Mouse (Mus musculus): Measurements from ENCODE around the gene Bmt2. TPM values are rescaled to one million over a fixed set of nuclear protein-coding genes. Genes with fewer than 3 reads are reported as not detected.

Bmt2 gene
- polyA plus RNA-seq, 1 experiment: 2.8 TPM

DNA sequence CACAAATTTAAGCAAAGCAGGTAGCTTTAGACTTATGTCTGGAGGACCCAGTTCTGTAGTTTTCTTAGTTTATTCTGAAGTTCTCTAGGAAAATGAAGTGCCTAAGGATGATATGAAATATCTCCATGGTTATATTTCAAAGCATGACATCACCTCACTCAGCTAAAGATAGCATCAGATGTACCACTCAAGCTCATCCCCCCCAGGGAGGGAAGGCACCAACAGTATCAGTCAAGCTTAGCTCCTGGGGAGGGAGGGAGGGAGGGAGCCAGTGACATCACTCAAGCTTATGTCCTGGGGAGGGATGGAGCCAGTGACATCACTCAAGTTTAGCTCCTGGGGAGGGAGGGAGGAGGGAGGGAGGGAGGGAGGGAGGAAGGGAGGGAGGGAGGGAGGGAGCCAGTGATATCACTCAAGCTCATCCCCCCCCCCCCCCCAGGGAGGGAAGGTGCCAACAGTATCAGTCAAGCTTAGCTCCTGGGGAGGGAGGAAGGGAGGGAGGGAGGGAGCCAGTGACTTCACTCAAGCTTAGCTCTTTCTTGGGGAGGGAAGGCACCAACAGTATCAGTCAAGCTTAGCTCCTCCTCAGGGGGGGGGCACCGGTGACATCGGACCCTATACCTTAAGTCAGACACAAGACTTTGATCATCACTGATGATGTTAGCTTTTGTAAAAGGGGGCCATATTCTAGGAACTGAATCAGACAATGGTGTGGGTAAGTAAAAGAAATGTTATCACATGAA, 17.5 kb upstream of the Bmt2 start:
- Histone ChIP-seq H3K4me2 (ENCODE audit: low read depth) (no peak overlapping the region), H3K27me3 (ENCODE audit: control insufficient read depth, insufficient read depth, insufficient read length) (no peaks in the 10 kb centered on the region), H3K79me2 (ENCODE audit: control insufficient read depth, insufficient read depth) (no peaks in the 10 kb centered on the region), H3ac (ENCODE audit: control insufficient read depth, insufficient read length) (no peak overlapping the region), H3K36me3 (ENCODE audit: control insufficient read depth, insufficient read depth) (no peaks in the 10 kb centered on the region), H3K4me3 (no peak overlapping the region)
- no peak for TF ChIP-seq MYOG (IDR thresholded peaks at IDR 0.05; ENCODE audit: control insufficient read depth in 1 of 3, insufficient read depth in 1 of 3, insufficient read length in 2 of 3, low read depth in 2 of 3)
- TF ChIP-seq MYOD1 (IDR thresholded peaks at IDR 0.05; ENCODE audit: control insufficient read depth in 1 of 3, insufficient read length in 2 of 3, low read depth in 2 of 3): no peak
- TF ChIP-seq SRF (IDR thresholded peaks at IDR 0.05; ENCODE audit: control insufficient read depth, insufficient read length, low read depth): no peak
- TF ChIP-seq MAX (IDR thresholded peaks at IDR 0.05; ENCODE audit: low read depth): no peak
- no peak for TF ChIP-seq POLR2AphosphoS2 (IDR thresholded peaks at IDR 0.05; ENCODE audit: insufficient read length, low read depth)
- TF ChIP-seq POLR2A (IDR thresholded peaks at IDR 0.05; ENCODE audit: insufficient read length, low read depth): no peak
- no peak for TF ChIP-seq USF1 (IDR thresholded peaks at IDR 0.05; ENCODE audit: low read depth)
- TF ChIP-seq REST (IDR thresholded peaks at IDR 0.05; ENCODE audit: insufficient read depth, insufficient read length): no peak
- no peak for TF ChIP-seq TCF3 (IDR thresholded peaks at IDR 0.05; ENCODE audit: insufficient read length, low read depth)
- no peak for TF ChIP-seq E2F4 (IDR thresholded peaks at IDR 0.05; ENCODE audit: insufficient read depth)
- no peak for TF ChIP-seq TCF12 (IDR thresholded peaks at IDR 0.05; ENCODE audit: insufficient read depth, poor library complexity, severe bottlenecking)
- TF ChIP-seq CEBPB (IDR thresholded peaks at IDR 0.05; ENCODE audit: insufficient read depth, poor library complexity, severe bottlenecking): no peak

DNA sequence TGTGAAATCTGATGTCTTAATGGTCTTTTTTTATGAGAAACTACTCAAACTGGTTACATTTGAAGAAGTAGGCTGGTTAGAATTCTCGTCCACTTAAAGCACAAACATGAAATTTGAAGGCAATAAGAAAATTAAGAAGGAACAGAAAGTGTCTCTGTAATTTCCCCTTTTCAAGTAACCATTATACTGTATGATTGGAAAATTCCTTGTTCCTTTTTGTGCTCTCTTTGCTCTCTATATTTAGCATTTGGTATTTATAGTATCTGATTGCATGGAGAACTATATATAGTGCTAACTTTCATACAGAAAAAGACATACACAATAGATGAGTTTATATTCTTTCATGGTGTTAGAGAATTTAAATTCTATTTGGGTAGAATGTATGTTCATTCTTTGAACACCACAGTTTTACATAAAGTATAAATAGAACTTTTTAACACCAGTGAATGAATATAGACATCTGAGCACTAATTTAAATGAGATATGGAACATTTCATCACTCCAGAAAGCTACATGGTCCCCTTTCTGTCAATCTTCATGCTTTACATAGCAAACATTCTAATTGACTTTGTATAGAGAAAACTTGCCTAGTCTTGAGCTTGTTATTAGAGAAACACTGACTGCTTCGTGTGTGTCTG, 14.0 kb upstream of the Bmt2 start:
- no peak for TF ChIP-seq MAX (IDR thresholded peaks at IDR 0.05; ENCODE audit: low read depth)
- Histone ChIP-seq H3K4me3 (no peak overlapping the region), H3K79me2 (ENCODE audit: control insufficient read depth, insufficient read depth) (no peaks in the 10 kb centered on the region), H3K27me3 (ENCODE audit: control insufficient read depth, insufficient read depth, insufficient read length) (no peaks in the 10 kb centered on the region), H3ac (ENCODE audit: control insufficient read depth, insufficient read length) (no peak overlapping the region), H3K36me3 (ENCODE audit: control insufficient read depth, insufficient read depth) (no peaks in the 10 kb centered on the region), H3K4me2 (ENCODE audit: low read depth) (no peak overlapping the region)

- Histone ChIP-seq H3K4me2 (ENCODE audit: low read depth) (no peak overlapping the region), H3K4me3 (no peak overlapping the region), H3ac (ENCODE audit: control insufficient read depth, insufficient read length) (no peak overlapping the region), H3K36me3 (ENCODE audit: control insufficient read depth, insufficient read depth) (no peaks in the 10 kb centered on the region), H3K27me3 (ENCODE audit: control insufficient read depth, insufficient read depth, insufficient read length) (no peaks in the 10 kb centered on the region), H3K79me2 (ENCODE audit: control insufficient read depth, insufficient read depth) (no peaks in the 10 kb centered on the region)
- no peak for TF ChIP-seq USF1 (IDR thresholded peaks at IDR 0.05; ENCODE audit: low read depth)
- no peak for TF ChIP-seq TCF3 (IDR thresholded peaks at IDR 0.05; ENCODE audit: insufficient read length, low read depth)
- TF ChIP-seq SRF (IDR thresholded peaks at IDR 0.05; ENCODE audit: control insufficient read depth, insufficient read length, low read depth): no peak
- TF ChIP-seq MAX (IDR thresholded peaks at IDR 0.05; ENCODE audit: low read depth): no peak
- TF ChIP-seq CEBPB (IDR thresholded peaks at IDR 0.05; ENCODE audit: insufficient read depth, poor library complexity, severe bottlenecking): no peak
- no peak for TF ChIP-seq POLR2A (IDR thresholded peaks at IDR 0.05; ENCODE audit: insufficient read length, low read depth)
- no peak for TF ChIP-seq E2F4 (IDR thresholded peaks at IDR 0.05; ENCODE audit: insufficient read depth)
- TF ChIP-seq MYOG (IDR thresholded peaks at IDR 0.05; ENCODE audit: control insufficient read depth in 1 of 3, insufficient read depth in 1 of 3, insufficient read length in 2 of 3, low read depth in 2 of 3): no peak
- no peak for TF ChIP-seq POLR2AphosphoS2 (IDR thresholded peaks at IDR 0.05; ENCODE audit: insufficient read length, low read depth)
These were observed 12.6 kb upstream of the Bmt2 start for GRCm38 (mm10) chr6:13690398-13690797.

DNA sequence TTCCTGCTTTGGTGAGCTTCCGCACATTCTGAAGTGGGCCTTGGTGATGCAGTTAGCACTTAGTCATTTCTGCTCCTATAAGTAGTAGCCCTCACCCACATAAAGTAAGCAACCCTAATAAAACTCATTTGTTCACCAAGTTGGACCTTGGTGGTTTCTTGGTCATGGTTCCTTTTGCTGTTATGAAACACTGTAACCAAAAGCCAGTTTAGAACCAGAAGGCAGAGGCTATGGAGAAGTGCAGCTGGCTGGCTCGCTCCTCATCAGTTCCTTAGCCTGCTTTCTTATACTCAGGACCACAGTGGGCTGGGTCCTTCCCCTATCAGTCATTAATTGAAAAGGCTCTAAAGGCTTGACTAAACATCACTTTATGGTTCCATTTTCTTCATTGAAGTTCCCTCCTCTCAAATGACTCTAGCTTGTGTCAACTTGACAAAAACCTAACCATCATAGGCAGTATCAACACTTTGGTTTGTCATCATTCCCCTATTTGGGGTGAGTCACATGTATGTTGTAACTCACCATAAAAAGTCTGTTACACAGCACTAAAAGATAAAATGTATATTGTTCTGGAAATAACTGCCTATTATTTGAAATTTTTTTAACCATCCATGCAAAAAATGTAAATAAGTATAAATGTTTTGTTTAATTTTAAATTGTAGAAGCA, 6.3 kb upstream of the Bmt2 start:
- no peak overlapping the region for H3K4me3 ChIP-seq
- H3ac ChIP-seq (ENCODE audit: control insufficient read depth, insufficient read length): no peak overlapping the region
- H3K27me3 ChIP-seq (ENCODE audit: control insufficient read depth, insufficient read depth, insufficient read length): no peaks in the 10 kb centered on the region
- TF ChIP-seq USF1 (IDR thresholded peaks at IDR 0.05; ENCODE audit: low read depth) (no peak), CEBPB (IDR thresholded peaks at IDR 0.05; ENCODE audit: insufficient read depth, poor library complexity, severe bottlenecking) (no peak), TCF3 (IDR thresholded peaks at IDR 0.05; ENCODE audit: insufficient read length, low read depth) (no peak), TCF12 (IDR thresholded peaks at IDR 0.05; ENCODE audit: insufficient read depth, poor library complexity, severe bottlenecking) (no peak), MYOD1 (IDR thresholded peaks at IDR 0.05; ENCODE audit: control insufficient read depth in 1 of 3, insufficient read length in 2 of 3, low read depth in 2 of 3) (no peak), REST (IDR thresholded peaks at IDR 0.05; ENCODE audit: insufficient read depth, insufficient read length) (no peak), MYOG (IDR thresholded peaks at IDR 0.05; ENCODE audit: control insufficient read depth in 1 of 3, insufficient read depth in 1 of 3, insufficient read length in 2 of 3, low read depth in 2 of 3) (no peak), POLR2AphosphoS2 (IDR thresholded peaks at IDR 0.05; ENCODE audit: insufficient read length, low read depth) (no peak), SRF (IDR thresholded peaks at IDR 0.05; ENCODE audit: control insufficient read depth, insufficient read length, low read depth) (no peak), MAX (IDR thresholded peaks at IDR 0.05; ENCODE audit: low read depth) (no peak)
- H3K36me3 ChIP-seq (ENCODE audit: control insufficient read depth, insufficient read depth): no peaks in the 10 kb centered on the region
- H3K79me2 ChIP-seq (ENCODE audit: control insufficient read depth, insufficient read depth): no peaks in the 10 kb centered on the region
- H3K4me2 ChIP-seq (ENCODE audit: low read depth): no peak overlapping the region

All from myocyte (in vitro differentiated cells).